Mouse (Mus musculus) lung, postnatal 0 days (tissue): ENCODE measurements around the gene Cfap61. TPM values are rescaled to one million over a fixed set of nuclear protein-coding genes. Genes with fewer than 3 reads are reported as not detected.
"Not testable (repeated sequence)": the region's sequence is repeated elsewhere in the genome, so short reads cannot be mapped to it uniquely, and the experiment has no call there.

ENCODE experiments used
- ATAC-seq: fragments of 200-750 bp; cut with Nextera tagmentation; 2 replicates; pipeline ENCODE4 v1.8.0; 2017; ENCODE audit warnings: moderate library complexity
- DNase-seq: peaks from one replicate; pipeline ENCODE4 v3.0.0-alpha.2; 2016; ENCODE audit warnings: low spot score
- H3K27ac ChIP-seq: fragments of 300-500 bp; sonication (generic); 2 replicates; pipeline ENCODE4 v1.5.1; 2014; ENCODE audit warnings: antibody characterized with exemption, mild to moderate bottlenecking, low read length, mixed read lengths
- H3K27me3 ChIP-seq: fragments of 300-500 bp; sonication (generic); replicated peaks from 2 replicates; pipeline ENCODE4 v1.6.1; 2014; ENCODE audit warnings: low read length, mixed read lengths; ENCODE audit not compliant: insufficient read depth
- H3K36me3 ChIP-seq: fragments of 300-500 bp; sonication (generic); 2 replicates; pipeline ENCODE4 v1.6.1; 2014; ENCODE audit warnings: low read length, mixed read lengths; ENCODE audit not compliant: insufficient read depth
- H3K4me1 ChIP-seq: fragments of 300-500 bp; sonication (generic); 2 replicates; pipeline ENCODE4 v1.6.1; 2014; ENCODE audit warnings: antibody characterized with exemption, low read depth, low read length, mixed read lengths; ENCODE audit not compliant: insufficient read depth
- H3K4me2 ChIP-seq: fragments of 300-500 bp; sonication (generic); replicated peaks from 2 replicates; pipeline ENCODE4 v1.6.1; 2014; ENCODE audit warnings: low read depth, mild to moderate bottlenecking, low read length, moderate library complexity, mixed read lengths
- H3K4me3 ChIP-seq: fragments of 300-500 bp; sonication (generic); 2 replicates; pipeline ENCODE4 v1.5.1; 2014; ENCODE audit warnings: low read depth, low read length
- H3K9ac ChIP-seq: fragments of 300-500 bp; sonication (generic); replicated peaks from 2 replicates; pipeline ENCODE4 v1.6.1; 2014; ENCODE audit warnings: low read depth, mild to moderate bottlenecking
- H3K9me3 ChIP-seq: fragments of 300-500 bp; sonication (generic); 2 replicates; pipeline ENCODE4 v1.6.1; 2016; ENCODE audit warnings: low read length, mixed read lengths
- CTCF ChIP-seq: IDR thresholded peaks from 2 replicates; pipeline ENCODE4 v1.5.1; 2016; ENCODE audit warnings: antibody characterized with exemption, mild to moderate bottlenecking
- EP300 ChIP-seq: IDR thresholded peaks from 2 replicates; pipeline ENCODE4 v1.6.1; 2016; ENCODE audit warnings: antibody characterized with exemption, mild to moderate bottlenecking, control low read depth
- WGBS: fragments of 180-500 bp; shearing (Covaris S2); extraction: QIAGEN DNeasy Blood & Tissue Kit; methylation state at CpG from one replicate; pipeline ENCODE4 v1.1.7; 2014; 5-methylcytosine and 5-hydroxymethylcytosine counted together
- polyA plus RNA-seq: library from polyadenylated mRNA; unstranded; fragments of >200 nt; fragmentation: Nextera tagmentation; extraction: Ambion mirVana; gene quantifications from 2 replicates; pipeline ENCODE4 v1.2.1, GENCODE M21; 2015

Gene Cfap61
- polyA plus RNA-seq, 1 experiment from 2014 or later: 4.9 TPM

DNA sequence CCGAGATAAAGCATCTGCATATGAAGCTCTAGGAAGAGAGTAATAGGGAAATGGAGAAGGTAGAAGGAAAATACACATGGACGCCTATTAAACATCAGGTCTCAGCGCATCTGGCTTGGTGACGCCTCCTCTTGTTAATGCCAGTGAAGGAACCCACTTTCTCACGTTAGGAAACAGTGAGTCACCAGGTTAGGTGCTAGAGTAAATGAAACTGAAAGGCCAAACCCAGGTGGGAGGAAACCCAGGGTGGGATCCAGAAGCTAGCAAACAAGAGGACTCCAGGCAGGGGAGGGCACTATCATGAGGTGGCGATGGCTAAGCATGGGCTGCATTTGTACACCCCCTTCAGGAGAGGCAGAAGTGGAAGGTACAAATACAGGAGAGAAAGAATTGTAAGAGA is 29.4 kb upstream of the Cfap61 start:
- DNase-seq (no peak), ATAC-seq (no peak)
- Histone ChIP-seq H3K27ac (no peak overlapping the region), H3K4me3 (no peak overlapping the region), H3K4me2 (no peak overlapping the region), H3K9ac (no peak overlapping the region), H3K36me3 (0 out of 2 replicates have a peak, but pooled peaks cover 8% of the 10 kb centered on the region), H3K9me3 (no peaks in the 10 kb centered on the region), H3K4me1 (peaks cover 8% of the 10 kb centered on the region; the same call in 1 of the 2 replicates), H3K27me3 (no peaks in the 10 kb centered on the region)
- TF ChIP-seq CTCF (no peak), EP300 (no peak)
- WGBS: 74% methylated on average over 6 of the region's 6 CpGs

- TF ChIP-seq CTCF: peak; percentile 55
- H3K9ac ChIP-seq, H3K27me3 ChIP-seq, H3K4me2 ChIP-seq, H3K9me3 ChIP-seq, H3K4me3 ChIP-seq, H3K4me1 ChIP-seq, DNase-seq, ATAC-seq, H3K27ac ChIP-seq: not testable (repeated sequence)
- H3K36me3 ChIP-seq: peaks cover 14% of the 10 kb centered on the region; the same call in 1 of the 2 replicates
- 33% methylated on average over 4 of the region's 4 CpGs for WGBS
These were observed 28.7 kb upstream of the Cfap61 start for GRCm38 (mm10) chr2:145905884-145906283.

DNA sequence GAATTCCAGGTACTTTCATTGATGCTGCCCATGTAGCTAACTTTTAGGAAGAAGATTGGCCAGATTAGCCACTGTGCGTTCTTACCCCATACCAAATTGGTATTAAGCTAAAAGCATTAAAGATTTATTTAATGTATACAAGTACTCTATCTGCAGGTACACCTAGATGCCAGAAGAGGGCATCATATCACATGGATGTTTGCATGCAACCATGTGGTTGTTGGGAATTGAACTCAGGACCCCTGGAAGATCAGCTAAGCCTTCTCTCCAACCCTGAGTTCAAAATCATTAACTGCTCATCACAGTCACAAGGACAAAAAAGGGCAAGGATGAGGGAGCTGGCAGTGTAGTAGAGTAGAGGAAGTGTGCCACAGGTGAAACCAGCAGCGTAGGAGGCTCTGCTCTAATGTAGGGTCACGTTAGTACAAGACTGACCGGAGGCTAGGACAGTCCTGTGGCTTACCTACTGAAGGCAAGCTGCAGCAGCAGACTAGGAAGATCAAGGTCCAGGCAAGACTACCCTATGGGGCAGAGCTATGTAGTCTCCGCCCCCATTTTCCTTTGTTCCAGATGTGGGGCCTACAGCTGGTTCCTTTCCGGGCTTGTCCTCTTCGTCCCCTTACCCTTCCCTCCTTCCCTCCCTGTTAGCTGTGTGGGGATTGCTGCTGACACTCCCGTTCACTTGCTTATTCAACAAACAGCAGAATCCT is 13.5 kb upstream of the Cfap61 start:
- Histone ChIP-seq H3K27ac (no peak overlapping the region), H3K9me3 (no peaks in the 10 kb centered on the region), H3K27me3 (no peaks in the 10 kb centered on the region), H3K36me3 (peaks cover 34% of the 10 kb centered on the region), H3K4me2 (no peak overlapping the region), H3K9ac (no peak overlapping the region), H3K4me1 (no peaks in the 10 kb centered on the region), H3K4me3 (no peak overlapping the region)
- TF ChIP-seq CTCF: peak; percentile 35; the same call in 1 of the 2 replicates
- TF ChIP-seq EP300: no peak
- ATAC-seq (no peak), DNase-seq (no peak)
- WGBS: 86% methylated on average over 8 of the region's 8 CpGs

- DNase-seq (no peak), ATAC-seq (no peak)
- H3K4me2 ChIP-seq: no peak overlapping the region
- WGBS: 69% methylated on average over 8 of the region's 8 CpGs
- H3K4me3 ChIP-seq: no peak overlapping the region
- no peak for TF ChIP-seq CTCF
- no peak for TF ChIP-seq EP300
- peaks cover 8% of the 10 kb centered on the region; the same call in 1 of the 2 replicates for H3K4me1 ChIP-seq
- H3K27me3 ChIP-seq: no peaks in the 10 kb centered on the region
- H3K9me3 ChIP-seq: no peaks in the 10 kb centered on the region
- H3K9ac ChIP-seq: no peak overlapping the region
- H3K27ac ChIP-seq: no peak overlapping the region
- H3K36me3 ChIP-seq: no peaks in the 10 kb centered on the region
These were observed 2.4 kb downstream of the Cfap61 start for GRCm38 (mm10) chr2:145936975-145937374.

DNA sequence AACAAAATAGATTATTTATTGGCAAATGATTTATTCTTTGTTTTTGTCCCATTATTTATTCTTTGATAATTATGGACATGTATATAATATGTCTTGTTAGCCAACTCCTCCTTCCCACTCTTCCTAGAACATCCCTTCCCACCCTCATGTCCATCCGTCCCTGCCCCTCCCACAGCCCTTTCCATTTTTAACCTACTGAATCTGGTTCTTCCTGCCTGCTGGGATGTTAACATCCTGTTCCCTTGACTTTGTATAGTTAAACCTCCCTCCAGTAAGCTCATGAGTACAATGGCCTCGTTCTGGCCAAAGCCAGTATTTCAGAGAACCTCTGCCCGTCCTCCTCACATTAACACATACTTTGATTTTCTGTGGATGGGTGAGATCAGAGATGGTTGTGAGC is 6.8 kb downstream of the Cfap61 start:
- peak; percentile 70 for ATAC-seq
- H3K9ac ChIP-seq: no peak overlapping the region
- TF ChIP-seq CTCF (no peak), EP300 (peak; percentile 85)
- no peak overlapping the region for H3K27ac ChIP-seq
- H3K4me3 ChIP-seq: no peak overlapping the region
- no peak overlapping the region for H3K4me2 ChIP-seq
- peak; percentile 43 for DNase-seq
- H3K4me1 ChIP-seq: no peaks in the 10 kb centered on the region
- H3K36me3 ChIP-seq: no peaks in the 10 kb centered on the region
- H3K9me3 ChIP-seq: no peaks in the 10 kb centered on the region
- 39% methylated on average over 3 of the region's 3 CpGs for WGBS
- H3K27me3 ChIP-seq: no peaks in the 10 kb centered on the region

- 81% methylated on average over 3 of the region's 3 CpGs for WGBS
- no peak overlapping the region for H3K9ac ChIP-seq
- H3K27me3 ChIP-seq: no peaks in the 10 kb centered on the region
- no peak for ATAC-seq
- H3K27ac ChIP-seq: no peak overlapping the region
- no peaks in the 10 kb centered on the region for H3K4me1 ChIP-seq
- H3K4me3 ChIP-seq: no peak overlapping the region
- no peak overlapping the region for H3K4me2 ChIP-seq
- H3K36me3 ChIP-seq: no peaks in the 10 kb centered on the region
- TF ChIP-seq CTCF (no peak), EP300 (no peak)
- H3K9me3 ChIP-seq: no peaks in the 10 kb centered on the region
- DNase-seq: no peak
These were observed 9.7 kb downstream of the Cfap61 start for GRCm38 (mm10) chr2:145944286-145944685.
